Mouse (Mus musculus) olfactory bulb, adult 2 months (tissue): ENCODE measurements around the gene Swap70. TPM values are rescaled to one million over a fixed set of nuclear protein-coding genes. Genes with fewer than 3 reads are reported as not detected.

Experiments
- H3K27ac ChIP-seq: fragments of 200-500 bp; 2 replicates; pipeline ENCODE4 v1.5.1; 2012; ENCODE audit warnings: low read depth, low read length; ENCODE audit not compliant: insufficient read depth
- H3K4me1 ChIP-seq: fragments of 200-500 bp; 2 replicates; pipeline ENCODE4 v1.6.1; 2012; ENCODE audit warnings: low read length; ENCODE audit not compliant: control insufficient read depth, insufficient read depth
- H3K4me3 ChIP-seq: fragments of 200-500 bp; 2 replicates; pipeline ENCODE4 v1.5.1; 2012; ENCODE audit warnings: mild to moderate bottlenecking, low read depth, low read length, moderate library complexity; ENCODE audit not compliant: insufficient read depth
- CTCF ChIP-seq: fragments of 200-500 bp; IDR thresholded peaks from 2 replicates; pipeline ENCODE4 v1.5.1; 2012; ENCODE audit warnings: low read depth, mild to moderate bottlenecking, low read length, moderate library complexity; ENCODE audit not compliant: insufficient read depth
- POLR2A ChIP-seq: fragments of 200-500 bp; IDR thresholded peaks from 2 replicates; pipeline ENCODE4 v1.6.1; 2012; ENCODE audit warnings: mild to moderate bottlenecking, low read depth, low read length, moderate library complexity; ENCODE audit not compliant: insufficient read depth
- WGBS: fragments of 180-500 bp; shearing (Covaris S2); methylation state at CpG from one replicate; pipeline ENCODE4 v1.1.7; 2018; 5-methylcytosine and 5-hydroxymethylcytosine counted together
- polyA plus RNA-seq: library from polyadenylated mRNA; stranded (reverse); fragments of >200 nt; gene quantifications from 2 replicates; pipeline ENCODE4 v1.2.4, GENCODE M21; 2012; ENCODE audit warnings: low replicate concordance; ENCODE audit not compliant: missing spikeins, insufficient read depth, insufficient read length

Gene Swap70
- polyA plus RNA-seq, 1 experiment, result not detected

- 76% methylated on average over 1 of the region's 1 CpGs for WGBS
- H3K4me3 ChIP-seq, result no peak overlapping the region
- no peaks in the 10 kb centered on the region for H3K4me1 ChIP-seq
- H3K27ac ChIP-seq, result no peak overlapping the region
- TF ChIP-seq CTCF (no peak), POLR2A (no peak)
These were observed 42.0 kb downstream of the Swap70 start for GRCm38 (mm10) chr7:110263474-110263873.

GRCm38 (mm10) chr7:110265796-110266195, 44.3 kb downstream of the Swap70 start:
- WGBS, result 39% methylated on average over 7 of the region's 7 CpGs
- TF ChIP-seq CTCF, result peak; percentile 83
- TF ChIP-seq POLR2A, result no peak

GRCm38 (mm10) chr7:110267014-110267413, 45.5 kb downstream of the Swap70 start:
- Histone ChIP-seq H3K4me1 (no peaks in the 10 kb centered on the region; the same call in 1 of the 2 replicates), H3K4me3 (no peak overlapping the region), H3K27ac (no peak overlapping the region)
- TF ChIP-seq CTCF, result no peak
- no peak for TF ChIP-seq POLR2A

More at GRCm38 (mm10) chr7:110265796-110266195, 44.3 kb downstream of the Swap70 start:
- H3K4me3 ChIP-seq, result no peak overlapping the region
- no peak overlapping the region for H3K27ac ChIP-seq
- no peaks in the 10 kb centered on the region for H3K4me1 ChIP-seq

GRCm38 (mm10) chr7:110267994-110268393, 46.5 kb downstream of the Swap70 start:
- Histone ChIP-seq H3K4me3 (no peak overlapping the region), H3K27ac (no peak overlapping the region), H3K4me1 (no peaks in the 10 kb centered on the region; the same call in 1 of the 2 replicates)
- TF ChIP-seq CTCF (no peak), POLR2A (no peak)
- 94% methylated on average over 9 of the region's 9 CpGs for WGBS

GRCm38 (mm10) chr7:110268511-110268910, 47.0 kb downstream of the Swap70 start:
- Histone ChIP-seq H3K4me1 (no peaks in the 10 kb centered on the region; the same call in 1 of the 2 replicates), H3K27ac (no peak overlapping the region), H3K4me3 (no peak overlapping the region)
- no peak for TF ChIP-seq CTCF
- TF ChIP-seq POLR2A, result no peak
- WGBS, result 38% methylated on average over 4 of the region's 4 CpGs

GRCm38 (mm10) chr7:110269777-110270176, 48.3 kb downstream of the Swap70 start:
- H3K4me1 ChIP-seq, result peaks cover 4% of the 10 kb centered on the region; the same call in 1 of the 2 replicates
- H3K4me3 ChIP-seq, result no peak overlapping the region
- no peak for TF ChIP-seq POLR2A
- TF ChIP-seq CTCF, result no peak
- no peak overlapping the region for H3K27ac ChIP-seq
- 87% methylated on average over 14 of the region's 14 CpGs for WGBS

- peaks cover 4% of the 10 kb centered on the region; the same call in 1 of the 2 replicates for H3K4me1 ChIP-seq
- H3K4me3 ChIP-seq, result no peak overlapping the region
- TF ChIP-seq CTCF, result no peak
- TF ChIP-seq POLR2A, result no peak
- H3K27ac ChIP-seq, result no peak overlapping the region
- 94% methylated on average over 7 of the region's 7 CpGs for WGBS
These were observed 48.9 kb downstream of the Swap70 start for GRCm38 (mm10) chr7:110270455-110270854.

GRCm38 (mm10) chr7:110271814-110272213, 50.3 kb downstream of the Swap70 start:
- TF ChIP-seq CTCF (no peak), POLR2A (no peak)
- H3K27ac ChIP-seq, result no peak overlapping the region
- WGBS, result 81% methylated on average over 9 of the region's 9 CpGs
- H3K4me1 ChIP-seq, result peaks cover 4% of the 10 kb centered on the region; the same call in 1 of the 2 replicates
- no peak overlapping the region for H3K4me3 ChIP-seq

- Histone ChIP-seq H3K4me3 (no peak overlapping the region), H3K27ac (no peak overlapping the region), H3K4me1 (peaks cover 4% of the 10 kb centered on the region; the same call in 1 of the 2 replicates)
- WGBS, result 89% methylated on average over 4 of the region's 4 CpGs
- TF ChIP-seq CTCF, result no peak
- no peak for TF ChIP-seq POLR2A
These were observed 50.9 kb downstream of the Swap70 start for GRCm38 (mm10) chr7:110272434-110272833.

GRCm38 (mm10) chr7:110277734-110278245, 56.3 kb downstream of the Swap70 start:
- H3K27ac ChIP-seq, result no peak overlapping the region
- no peak overlapping the region for H3K4me3 ChIP-seq
- H3K4me1 ChIP-seq, result 0 out of 2 replicates have a peak, but pooled peaks cover 4% of the 10 kb centered on the region
- WGBS, result 85% methylated on average over 5 of the region's 5 CpGs
- TF ChIP-seq POLR2A, result no peak
- no peak for TF ChIP-seq CTCF
